Mouse (Mus musculus): ENCODE measurements around the gene Dnal1. TPM values are rescaled to one million over a fixed set of nuclear protein-coding genes. Genes with fewer than 3 reads are reported as not detected.

The Dnal1 gene
- polyA plus RNA-seq, 1 experiment from 2014 or later, result 7.1 TPM

DNA sequence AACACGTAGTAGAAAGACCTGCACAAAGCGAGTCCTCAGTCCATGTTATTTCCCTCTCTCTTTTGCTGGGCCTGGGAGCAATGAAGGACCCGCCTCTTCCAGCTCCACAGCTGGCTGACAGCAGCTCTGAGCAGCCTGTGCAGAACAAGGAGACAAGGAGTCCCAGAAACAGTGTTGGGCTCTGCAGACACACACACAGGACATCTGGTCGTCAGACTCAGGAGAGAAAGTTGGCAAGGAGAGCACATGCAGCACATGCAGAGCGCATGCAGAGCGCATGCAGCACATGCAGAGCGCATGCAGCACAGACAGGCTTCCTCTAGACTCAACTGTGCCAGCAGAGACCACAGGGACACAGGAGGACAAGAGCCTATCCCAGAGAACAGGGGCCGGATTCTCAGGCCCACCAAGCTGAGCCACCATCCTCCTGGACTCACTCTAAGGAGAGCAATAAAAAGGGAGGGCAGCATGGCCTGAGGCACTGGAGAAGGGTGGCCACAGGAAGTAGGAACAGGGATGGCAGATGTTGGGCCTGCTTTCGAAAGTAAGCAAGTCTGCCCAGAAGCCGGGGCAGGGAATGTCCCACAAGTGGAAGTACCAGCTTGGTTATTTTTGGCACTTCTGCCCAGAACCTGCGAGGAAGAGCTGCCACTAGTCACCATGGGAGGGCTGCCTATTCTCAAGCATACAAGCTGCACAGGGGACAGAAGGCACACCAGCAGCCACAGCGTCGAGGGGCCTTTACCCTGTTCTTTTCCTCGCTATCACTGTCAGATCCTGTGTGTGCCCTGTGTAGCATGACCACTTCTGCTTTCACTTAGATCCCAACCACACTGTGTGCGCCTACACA, 73.8 kb downstream of the Dnal1 start:
- H3K4me3 ChIP-seq (ENCODE audit: low read depth, low read length), result no peak overlapping the region
- WGBS, result 53% methylated on average over 15 of the region's 15 CpGs
- DNase-seq (ENCODE audit: low spot score) (peak; percentile 70), ATAC-seq (ENCODE audit: low read depth) (peak; percentile 27; the same call in 1 of the 2 replicates)
- peak overlapping the region; percentile 64 for H3K27ac ChIP-seq (replicated peaks; ENCODE audit: low read depth, low read length)
- no peaks in the 10 kb centered on the region for H3K27me3 ChIP-seq (replicated peaks; ENCODE audit: control insufficient read depth, insufficient read depth, low read length)
- H3K36me3 ChIP-seq (ENCODE audit: control insufficient read depth, insufficient read depth, low read length), result no peaks in the 10 kb centered on the region
- 0 out of 2 replicates have a peak overlapping the region, but pooled peaks have one; percentile 37 for H3K9ac ChIP-seq (ENCODE audit: low read depth, low read length)
- peak overlapping the region; percentile 18; the same call in 1 of the 2 replicates for H3K4me2 ChIP-seq (ENCODE audit: low read depth, low read length)
- H3K9me3 ChIP-seq (ENCODE audit: control insufficient read depth, low read length), result no peaks in the 10 kb centered on the region
- H3K4me1 ChIP-seq (ENCODE audit: control insufficient read depth, insufficient read depth, low read length), result peaks cover 68% of the 10 kb centered on the region

DNA sequence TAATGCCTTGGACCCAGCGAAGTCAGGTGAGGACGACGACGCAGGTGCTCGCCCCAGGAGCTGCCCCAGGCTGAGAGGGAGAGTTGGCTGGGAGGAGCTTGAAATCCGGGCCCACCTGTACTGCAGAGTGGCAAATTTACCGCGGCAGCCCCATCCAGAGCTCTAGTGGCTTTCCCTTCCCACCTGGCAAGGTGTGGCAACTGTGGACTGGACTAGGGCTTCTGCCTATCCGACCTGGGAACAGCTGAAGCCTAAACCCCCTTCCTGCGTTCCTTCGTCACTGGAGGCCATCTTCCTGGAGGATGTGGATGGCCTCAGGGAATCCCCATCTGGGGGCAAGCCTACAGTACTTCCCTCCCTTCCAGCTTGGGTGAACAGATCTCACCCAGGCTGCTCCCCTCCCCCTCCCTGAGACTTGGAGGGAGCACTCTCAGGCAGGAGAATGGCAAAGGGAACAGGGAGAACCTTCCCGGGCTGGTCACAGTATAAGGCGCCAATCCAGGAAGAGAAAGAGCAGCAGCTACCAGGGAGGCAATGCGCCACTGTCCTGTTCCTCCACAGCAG, 74.8 kb downstream of the Dnal1 start:
- 56% methylated on average over 14 of the region's 14 CpGs for WGBS
- Histone ChIP-seq H3K36me3 (ENCODE audit: control insufficient read depth, insufficient read depth, low read length) (no peaks in the 10 kb centered on the region), H3K4me3 (ENCODE audit: low read depth, low read length) (no peak overlapping the region), H3K9ac (ENCODE audit: low read depth, low read length) (peak overlapping the region; percentile 37), H3K4me1 (ENCODE audit: control insufficient read depth, insufficient read depth, low read length) (peaks cover 68% of the 10 kb centered on the region), H3K27ac (replicated peaks; ENCODE audit: low read depth, low read length) (0 out of 2 replicates have a peak overlapping the region, but pooled peaks have one; percentile 64), H3K27me3 (replicated peaks; ENCODE audit: control insufficient read depth, insufficient read depth, low read length) (no peaks in the 10 kb centered on the region), H3K9me3 (ENCODE audit: control insufficient read depth, low read length) (no peaks in the 10 kb centered on the region), H3K4me2 (ENCODE audit: low read depth, low read length) (peak overlapping the region; percentile 18; the same call in 1 of the 2 replicates)
- no peak for ATAC-seq (ENCODE audit: low read depth)
- DNase-seq (ENCODE audit: low spot score), result no peak

DNA sequence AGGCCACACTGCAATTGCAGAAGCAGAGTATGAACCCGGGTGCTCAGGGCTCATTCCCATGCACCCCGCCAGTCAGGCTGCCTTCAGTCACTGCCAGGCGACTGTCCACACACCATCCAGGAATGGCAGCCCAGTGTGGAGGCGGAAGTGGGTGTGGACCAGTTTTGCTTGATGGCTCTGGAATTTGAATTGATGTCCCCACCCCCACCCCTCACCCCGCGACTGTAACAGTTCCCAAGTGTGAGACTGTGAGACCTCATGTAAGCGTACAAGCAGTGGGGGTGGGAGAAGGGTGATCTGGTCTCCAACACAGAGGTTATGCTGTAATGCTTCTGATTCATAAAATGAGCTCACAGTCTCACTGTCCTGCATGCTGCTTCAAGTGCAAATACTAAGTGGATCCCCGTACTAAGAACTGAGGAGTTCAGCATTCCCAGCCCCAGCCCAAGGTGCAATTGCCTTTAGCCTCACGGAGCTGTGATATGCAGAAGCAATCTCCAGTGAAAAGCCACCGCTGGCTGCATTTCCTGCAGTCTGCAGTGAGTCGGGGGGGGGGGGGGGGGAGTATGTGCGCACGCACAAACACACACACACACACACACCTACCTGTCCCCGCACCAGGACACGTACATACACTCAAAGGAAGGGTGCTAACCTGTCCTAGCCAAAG, 76.1 kb downstream of the Dnal1 start:
- Histone ChIP-seq H3K36me3 (ENCODE audit: control insufficient read depth, insufficient read depth, low read length) (no peaks in the 10 kb centered on the region), H3K4me3 (ENCODE audit: low read depth, low read length) (no peak overlapping the region), H3K4me1 (ENCODE audit: control insufficient read depth, insufficient read depth, low read length) (peaks cover 73% of the 10 kb centered on the region), H3K9me3 (ENCODE audit: control insufficient read depth, low read length) (no peaks in the 10 kb centered on the region), H3K27me3 (replicated peaks; ENCODE audit: control insufficient read depth, insufficient read depth, low read length) (no peaks in the 10 kb centered on the region), H3K27ac (replicated peaks; ENCODE audit: low read depth, low read length) (no peak overlapping the region), H3K9ac (ENCODE audit: low read depth, low read length) (no peak overlapping the region), H3K4me2 (ENCODE audit: low read depth, low read length) (0 out of 2 replicates have a peak overlapping the region, but pooled peaks have one; percentile 0)
- DNase-seq (ENCODE audit: low spot score) (no peak), ATAC-seq (ENCODE audit: low read depth) (no peak)
- 50% methylated on average over 12 of the region's 15 CpGs for WGBS

DNA sequence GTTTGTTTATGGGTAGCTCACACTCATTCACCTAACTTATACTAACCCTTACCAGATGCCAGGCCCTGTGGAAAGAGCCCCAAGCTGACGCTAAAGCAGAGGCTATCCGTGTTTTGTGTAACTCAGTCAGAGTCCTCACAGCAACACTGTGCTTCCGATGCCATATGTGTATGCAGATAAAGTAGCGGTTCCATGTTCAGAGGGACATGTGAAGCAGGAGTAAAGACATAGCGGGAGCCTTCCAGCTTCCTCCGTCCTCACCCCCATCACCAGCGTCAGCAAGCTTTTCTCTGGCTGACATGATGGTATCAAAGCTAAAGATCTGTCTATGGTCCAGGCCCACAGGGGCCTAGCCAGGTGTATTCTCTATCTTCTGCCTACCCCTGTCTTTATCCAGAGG, 77.0 kb downstream of the Dnal1 start:
- WGBS, result 63% methylated on average over 7 of the region's 7 CpGs
- Histone ChIP-seq H3K4me2 (ENCODE audit: low read depth, low read length) (peak overlapping the region; percentile 97), H3K27ac (replicated peaks; ENCODE audit: low read depth, low read length) (no peak overlapping the region), H3K9me3 (ENCODE audit: control insufficient read depth, low read length) (no peaks in the 10 kb centered on the region), H3K9ac (ENCODE audit: low read depth, low read length) (0 out of 2 replicates have a peak overlapping the region, but pooled peaks have one; percentile 92), H3K4me3 (ENCODE audit: low read depth, low read length) (0 out of 2 replicates have a peak overlapping the region, but pooled peaks have one; percentile 79), H3K36me3 (ENCODE audit: control insufficient read depth, insufficient read depth, low read length) (no peaks in the 10 kb centered on the region), H3K4me1 (ENCODE audit: control insufficient read depth, insufficient read depth, low read length) (peaks cover 74% of the 10 kb centered on the region), H3K27me3 (replicated peaks; ENCODE audit: control insufficient read depth, insufficient read depth, low read length) (no peaks in the 10 kb centered on the region)
- no peak for DNase-seq (ENCODE audit: low spot score)
- ATAC-seq (ENCODE audit: low read depth), result no peak

DNA sequence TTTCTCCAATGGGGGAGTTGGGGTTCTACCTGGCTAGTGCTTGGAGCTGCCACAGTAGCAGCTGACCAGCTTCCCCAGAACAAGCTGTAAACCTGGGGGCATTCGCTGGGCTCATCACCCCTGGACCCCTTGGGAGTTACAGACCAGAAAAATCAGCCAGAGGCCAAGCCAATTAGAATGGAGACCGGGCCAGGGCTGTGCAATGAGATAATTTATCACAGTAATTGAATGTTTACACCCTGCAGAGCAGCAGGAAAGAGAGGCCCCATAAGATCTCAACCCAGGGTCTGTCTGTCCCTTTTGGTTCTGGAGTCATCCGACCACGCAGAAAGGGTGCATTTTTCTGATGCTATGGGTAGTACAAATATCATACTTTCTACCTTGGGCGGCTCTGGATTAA, 77.6 kb downstream of the Dnal1 start:
- H3K9me3 ChIP-seq (ENCODE audit: control insufficient read depth, low read length), result no peaks in the 10 kb centered on the region
- H3K27me3 ChIP-seq (replicated peaks; ENCODE audit: control insufficient read depth, insufficient read depth, low read length), result no peaks in the 10 kb centered on the region
- WGBS, result 18% methylated on average over 5 of the region's 5 CpGs
- no peak for DNase-seq (ENCODE audit: low spot score)
- peak overlapping the region; percentile 92; the same call in 1 of the 2 replicates for H3K9ac ChIP-seq (ENCODE audit: low read depth, low read length)
- H3K4me1 ChIP-seq (ENCODE audit: control insufficient read depth, insufficient read depth, low read length), result peaks cover 75% of the 10 kb centered on the region
- H3K4me3 ChIP-seq (ENCODE audit: low read depth, low read length), result peak overlapping the region; percentile 79
- H3K27ac ChIP-seq (replicated peaks; ENCODE audit: low read depth, low read length), result no peak overlapping the region
- ATAC-seq (ENCODE audit: low read depth), result no peak
- peak overlapping the region; percentile 97 for H3K4me2 ChIP-seq (ENCODE audit: low read depth, low read length)
- H3K36me3 ChIP-seq (ENCODE audit: control insufficient read depth, insufficient read depth, low read length), result no peaks in the 10 kb centered on the region

DNA sequence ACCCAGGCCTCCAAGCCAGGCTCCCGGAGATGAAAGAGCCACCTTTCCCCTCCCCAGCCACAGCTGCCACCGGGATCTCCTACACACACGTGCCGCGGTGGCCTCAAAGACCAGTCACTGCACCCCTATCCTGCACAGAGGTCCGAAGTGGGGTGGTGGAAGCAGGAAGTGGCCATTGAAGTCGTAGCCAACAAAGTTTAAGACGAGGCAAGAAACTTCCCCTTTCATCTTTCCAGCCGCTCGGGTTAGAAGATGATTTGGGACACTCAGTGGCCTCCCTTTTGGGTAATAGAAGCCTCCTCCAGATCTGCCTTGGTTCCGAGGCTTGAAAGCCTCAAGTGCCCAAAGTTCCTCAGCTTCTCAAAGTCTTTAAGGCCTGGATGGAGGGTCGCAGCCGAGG, 78.1 kb downstream of the Dnal1 start:
- Histone ChIP-seq H3K4me2 (ENCODE audit: low read depth, low read length) (peak overlapping the region; percentile 97), H3K27me3 (replicated peaks; ENCODE audit: control insufficient read depth, insufficient read depth, low read length) (no peaks in the 10 kb centered on the region), H3K9ac (ENCODE audit: low read depth, low read length) (peak overlapping the region; percentile 92), H3K4me1 (ENCODE audit: control insufficient read depth, insufficient read depth, low read length) (peaks cover 70% of the 10 kb centered on the region), H3K9me3 (ENCODE audit: control insufficient read depth, low read length) (no peaks in the 10 kb centered on the region), H3K4me3 (ENCODE audit: low read depth, low read length) (peak overlapping the region; percentile 79), H3K36me3 (ENCODE audit: control insufficient read depth, insufficient read depth, low read length) (no peaks in the 10 kb centered on the region), H3K27ac (replicated peaks; ENCODE audit: low read depth, low read length) (peak overlapping the region; percentile 98)
- ATAC-seq (ENCODE audit: low read depth), result no peak
- no peak for DNase-seq (ENCODE audit: low spot score)
- WGBS, result 5% methylated on average over 13 of the region's 13 CpGs

DNA sequence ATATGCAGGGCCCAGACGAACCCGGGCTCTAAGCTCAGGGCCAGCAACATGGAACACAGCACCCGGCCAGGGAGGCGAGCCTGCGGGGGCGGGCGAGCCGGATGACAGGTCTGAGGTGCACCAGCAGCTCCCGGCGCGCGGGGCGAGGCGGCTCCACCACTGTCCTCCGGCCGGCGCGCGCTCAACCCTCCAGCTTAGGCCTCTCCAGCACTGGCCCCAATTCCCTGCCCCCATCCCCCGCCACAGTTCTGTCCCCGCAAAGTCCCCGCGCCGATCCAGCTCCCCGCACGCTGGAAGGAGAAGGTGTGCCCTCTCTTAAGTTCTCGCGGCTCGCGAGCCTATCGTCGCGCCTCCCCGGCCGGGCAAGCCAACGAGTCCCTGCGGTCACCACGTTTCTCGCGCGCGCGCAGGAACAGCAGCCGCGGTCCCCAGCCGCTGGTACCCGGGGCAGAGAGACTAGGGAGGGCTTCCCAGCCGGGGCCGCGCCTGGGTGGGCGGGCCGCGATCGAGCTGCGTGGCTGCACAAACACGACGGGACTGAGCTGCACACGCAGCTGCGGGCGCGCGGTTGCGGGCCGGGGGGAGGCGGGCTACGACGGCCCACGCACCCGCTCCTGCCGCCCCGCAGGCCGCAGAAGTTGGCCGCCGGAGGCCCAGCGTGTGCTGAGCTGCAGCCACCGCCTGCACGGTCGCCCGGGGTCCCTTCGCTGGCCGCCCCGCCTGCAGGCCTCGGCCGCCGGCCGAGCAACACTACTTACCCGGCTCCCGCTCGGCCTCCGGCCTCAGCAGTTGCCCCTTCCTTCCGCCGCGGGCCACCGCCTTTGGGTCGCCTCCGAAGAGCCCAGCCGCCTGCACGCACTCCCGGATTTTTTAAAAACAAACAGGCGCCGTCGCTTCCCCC, 78.8 kb downstream of the Dnal1 start:
- no peaks in the 10 kb centered on the region for H3K27me3 ChIP-seq (replicated peaks; ENCODE audit: control insufficient read depth, insufficient read depth, low read length)
- H3K9ac ChIP-seq (ENCODE audit: low read depth, low read length), result peak overlapping the region; percentile 92
- H3K4me2 ChIP-seq (ENCODE audit: low read depth, low read length), result peak overlapping the region; percentile 97
- DNase-seq (ENCODE audit: low spot score) (peak; percentile 80), ATAC-seq (ENCODE audit: low read depth) (peak; percentile 31)
- 1% methylated on average over 44 of the region's 102 CpGs for WGBS
- no peaks in the 10 kb centered on the region for H3K36me3 ChIP-seq (ENCODE audit: control insufficient read depth, insufficient read depth, low read length)
- H3K4me3 ChIP-seq (ENCODE audit: low read depth, low read length), result peak overlapping the region; percentile 79
- H3K27ac ChIP-seq (replicated peaks; ENCODE audit: low read depth, low read length), result peak overlapping the region; percentile 98
- H3K4me1 ChIP-seq (ENCODE audit: control insufficient read depth, insufficient read depth, low read length), result peaks cover 62% of the 10 kb centered on the region
- no peaks in the 10 kb centered on the region for H3K9me3 ChIP-seq (ENCODE audit: control insufficient read depth, low read length)

All from embryonic facial prominence, embryonic 14.5 days (tissue).